Mouse (Mus musculus): ENCODE data around the gene Tmem37.

The Tmem37 gene

GRCm38 (mm10) chr1:120060687-120061086 lies 13.2 kb downstream of the Tmem37 start:
- no peak for DNase-seq (ENCODE audit: extremely low read depth, low read depth, low spot score)

GRCm38 (mm10) chr1:120057674-120058430 lies 16.0 kb downstream of the Tmem37 start:
- no peak for DNase-seq (ENCODE audit: extremely low read depth, low read depth, low spot score)

- DNase-seq (ENCODE audit: extremely low read depth, low read depth, low spot score) = peak; percentile 23
These were observed 16.8 kb downstream of the Tmem37 start for GRCm38 (mm10) chr1:120057044-120057443.

GRCm38 (mm10) chr1:120056236-120056635 lies 17.6 kb downstream of the Tmem37 start:
- DNase-seq (ENCODE audit: extremely low read depth, low read depth, low spot score) = no peak

GRCm38 (mm10) chr1:120055475-120055874 lies 18.4 kb downstream of the Tmem37 start:
- DNase-seq (ENCODE audit: extremely low read depth, low read depth, low spot score) = no peak

GRCm38 (mm10) chr1:120054997-120055396 lies 18.9 kb downstream of the Tmem37 start:
- DNase-seq (ENCODE audit: extremely low read depth, low read depth, low spot score) = no peak

GRCm38 (mm10) chr1:120051070-120051469 lies 22.8 kb downstream of the Tmem37 start:
- no peak for DNase-seq (ENCODE audit: extremely low read depth, low read depth, low spot score)

DNA sequence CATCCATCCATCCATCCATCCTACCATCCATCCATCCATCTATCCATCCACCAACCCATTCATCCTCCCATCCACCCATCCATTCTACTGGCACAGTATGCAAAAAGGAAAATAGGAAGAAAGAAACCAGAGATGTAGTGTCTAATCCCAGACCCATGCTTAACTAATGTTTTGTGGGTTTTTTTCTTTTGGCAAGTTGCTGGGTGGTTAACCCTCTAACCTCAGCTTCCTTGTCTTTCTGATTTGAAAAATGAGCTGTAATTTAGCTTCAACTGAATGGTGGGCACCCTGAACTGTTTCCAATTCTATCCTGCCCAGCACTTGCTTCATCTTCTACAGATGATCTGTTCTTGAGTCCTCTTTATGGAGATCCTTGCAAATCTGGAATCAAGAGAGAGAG lies 26.5 kb downstream of the Tmem37 start:
- no peak for DNase-seq (ENCODE audit: extremely low read depth, low read depth, low spot score)

GRCm38 (mm10) chr1:120044584-120044983 lies 29.3 kb downstream of the Tmem37 start:
- DNase-seq (ENCODE audit: extremely low read depth, low read depth, low spot score) = no peak

GRCm38 (mm10) chr1:120042421-120042820 lies 31.5 kb downstream of the Tmem37 start:
- no peak for DNase-seq (ENCODE audit: extremely low read depth, low read depth, low spot score)

GRCm38 (mm10) chr1:120038594-120038993 lies 35.3 kb downstream of the Tmem37 start:
- no peak for DNase-seq (ENCODE audit: extremely low read depth, low read depth, low spot score)

GRCm38 (mm10) chr1:120037021-120037683 lies 36.7 kb downstream of the Tmem37 start:
- DNase-seq (ENCODE audit: extremely low read depth, low read depth, low spot score) = no peak

DNA sequence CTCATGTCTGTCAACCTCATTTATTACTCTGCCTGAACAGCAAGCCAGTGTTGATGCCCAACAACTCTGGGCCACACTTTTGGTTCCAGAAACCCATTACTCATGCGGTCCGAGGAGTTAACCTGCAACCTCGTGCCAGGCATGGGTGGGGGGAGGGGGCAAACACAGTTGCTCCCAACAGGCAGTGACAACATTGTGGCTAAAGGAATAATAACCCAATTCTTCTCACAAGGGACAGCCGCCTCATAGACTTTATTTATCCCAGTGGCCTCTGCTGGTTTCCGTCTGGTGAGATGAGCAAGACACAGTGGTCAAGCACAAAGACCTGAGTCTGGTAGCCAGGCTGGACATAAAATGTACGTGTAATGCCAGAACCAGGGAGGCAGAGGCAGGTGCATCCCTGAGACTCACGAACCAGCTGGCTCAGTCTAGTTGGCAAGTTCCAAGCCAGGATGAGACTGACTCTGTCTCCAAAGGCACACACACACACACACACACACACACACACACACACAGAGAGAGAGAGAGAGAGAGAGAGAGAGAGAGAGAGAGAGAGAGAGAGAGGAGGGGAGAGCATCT lies 38.3 kb downstream of the Tmem37 start:
- no peak for DNase-seq (ENCODE audit: extremely low read depth, low read depth, low spot score)

GRCm38 (mm10) chr1:120034793-120035192 lies 39.1 kb downstream of the Tmem37 start:
- DNase-seq (ENCODE audit: extremely low read depth, low read depth, low spot score) = no peak

- DNase-seq (ENCODE audit: extremely low read depth, low read depth, low spot score) = no peak
These were observed 40.4 kb downstream of the Tmem37 start for GRCm38 (mm10) chr1:120033469-120033854.

GRCm38 (mm10) chr1:120032804-120033468 lies 40.9 kb downstream of the Tmem37 start:
- DNase-seq (ENCODE audit: extremely low read depth, low read depth, low spot score) = no peak

- no peak for DNase-seq (ENCODE audit: extremely low read depth, low read depth, low spot score)
These were observed 43.4 kb downstream of the Tmem37 start for GRCm38 (mm10) chr1:120030474-120030873.

- DNase-seq (ENCODE audit: extremely low read depth, low read depth, low spot score) = no peak
These were observed 46.2 kb downstream of the Tmem37 start for GRCm38 (mm10) chr1:120027693-120028092.

DNA sequence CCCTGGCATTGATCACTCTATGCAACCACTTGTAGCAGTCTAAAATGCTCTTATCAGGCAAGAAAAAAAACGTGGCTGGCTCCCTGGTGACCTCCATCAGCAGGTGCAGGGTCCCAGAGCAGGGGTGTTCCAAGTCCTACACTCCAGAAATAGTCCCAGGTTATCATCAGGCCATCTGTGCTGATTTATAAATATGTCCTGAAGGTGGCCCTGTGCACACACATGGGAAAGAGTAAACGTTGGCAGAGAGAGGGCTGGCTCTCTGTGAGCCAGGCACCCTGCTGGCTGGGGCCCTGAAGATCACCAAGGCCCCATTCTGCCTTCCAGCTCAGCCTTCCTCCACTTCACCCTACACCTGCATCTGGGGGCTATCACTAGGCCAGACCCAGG lies 48.8 kb downstream of the Tmem37 start:
- DNase-seq (ENCODE audit: extremely low read depth, low read depth, low spot score) = no peak

DNA sequence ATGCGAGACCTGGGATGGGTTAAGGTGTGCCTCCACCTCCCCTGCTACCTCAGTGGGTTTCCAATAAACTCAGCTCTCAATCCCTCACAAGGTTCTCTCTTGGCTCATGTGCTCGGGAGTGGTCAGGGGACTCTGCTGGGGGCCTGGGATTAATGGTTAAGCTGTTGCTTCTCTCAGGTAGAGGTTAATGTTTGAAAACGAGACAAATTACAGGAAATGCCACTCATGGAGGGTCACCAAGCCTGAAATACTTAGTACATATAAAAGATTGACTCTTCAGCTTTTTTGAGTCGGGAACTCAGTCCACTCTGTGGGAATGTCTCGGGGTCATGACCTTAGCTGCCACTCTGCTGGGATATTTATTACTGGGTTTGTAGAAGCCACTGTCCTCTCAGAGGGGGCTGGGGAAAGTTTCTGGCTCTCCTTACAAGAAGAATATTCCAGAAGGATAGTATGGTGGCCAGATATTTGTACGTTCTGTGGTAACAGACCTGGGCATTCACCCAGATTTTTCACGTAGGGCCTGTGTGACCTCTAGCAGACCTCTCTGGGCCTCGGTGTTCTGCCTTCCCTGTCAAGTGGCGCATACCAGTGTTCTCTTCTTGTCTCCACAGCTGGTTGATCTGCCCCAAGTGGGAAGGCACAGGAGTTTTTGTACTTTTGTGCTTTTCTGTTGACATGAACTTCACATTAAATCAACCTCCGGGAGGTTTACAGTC lies 49.4 kb downstream of the Tmem37 start:
- DNase-seq (ENCODE audit: extremely low read depth, low read depth, low spot score) = no peak

GRCm38 (mm10) chr1:120021951-120022350 lies 51.9 kb downstream of the Tmem37 start:
- DNase-seq (ENCODE audit: extremely low read depth, low read depth, low spot score) = no peak
